Mouse (Mus musculus): Measurements from ENCODE around the gene Tmem156. TPM values are rescaled to one million over a fixed set of nuclear protein-coding genes. Genes with fewer than 3 reads are reported as not detected.

Tmem156 gene
- polyA plus RNA-seq, 1 experiment from 2014 or later = not detected

DNA sequence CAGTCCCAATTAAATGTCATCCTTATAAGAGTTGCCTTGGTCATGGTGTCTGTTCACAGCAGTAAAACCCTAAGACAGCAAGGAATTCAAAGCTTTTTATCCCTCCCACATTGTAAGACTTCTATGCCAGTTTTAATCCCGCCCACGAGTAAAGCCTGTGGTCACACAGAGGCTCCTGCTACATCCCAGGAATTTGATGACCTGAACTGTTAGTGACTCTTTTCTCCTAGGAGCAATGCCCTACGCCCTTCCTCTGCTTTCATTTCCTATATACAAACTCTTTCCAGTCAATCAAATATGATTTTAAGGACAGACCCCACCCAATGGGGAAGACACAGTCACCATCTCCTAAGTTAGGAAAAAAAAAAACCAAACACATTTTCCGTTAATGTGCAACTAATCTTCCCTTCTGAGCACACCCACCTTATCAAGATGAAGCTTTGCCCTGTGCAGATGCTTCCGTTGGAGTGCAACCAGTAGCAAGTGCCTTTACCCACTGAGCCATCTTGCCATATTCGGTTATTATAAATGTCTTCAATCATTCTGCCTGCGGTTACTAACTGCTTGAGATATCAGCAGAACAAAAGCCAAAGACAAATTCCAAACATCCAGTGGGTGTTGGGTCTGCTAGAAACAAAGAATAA lies 3.1 kb upstream of the Tmem156 start:
- Histone ChIP-seq H3K4me2 (replicated peaks) (no peak overlapping the region), H3K36me3 (no peaks in the 10 kb centered on the region), H3K27me3 (peaks cover 3% of the 10 kb centered on the region; the same call in 1 of the 2 replicates), H3K27ac (no peak overlapping the region), H3K4me3 (no peak overlapping the region), H3K4me1 (peaks cover 3% of the 10 kb centered on the region; the same call in 1 of the 2 replicates), H3K9me3 (replicated peaks) (no peaks in the 10 kb centered on the region), H3K9ac (no peak overlapping the region)
- 88% methylated on average over 7 of the region's 7 CpGs for WGBS
- ATAC-seq (ENCODE audit: low FRiP score) = no peak

DNA sequence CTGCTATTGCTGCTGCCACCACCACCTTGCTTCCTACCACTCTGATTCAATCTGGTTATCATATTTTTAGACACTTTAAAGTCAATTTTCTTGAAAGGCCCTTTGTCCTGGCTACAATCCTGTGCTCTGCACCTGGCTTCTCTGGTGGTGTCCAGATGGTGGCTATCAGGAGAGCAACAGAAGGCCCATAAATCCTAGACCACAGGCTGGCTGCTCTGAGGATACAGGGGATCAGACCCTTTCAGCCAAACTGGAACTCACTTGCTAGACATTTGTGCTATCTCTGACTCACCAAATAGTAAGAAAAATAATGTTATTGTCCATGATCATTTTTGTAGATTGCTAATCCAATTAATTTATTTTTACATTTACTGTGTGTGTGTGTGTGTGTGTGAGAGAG lies 1.8 kb upstream of the Tmem156 start:
- no peaks in the 10 kb centered on the region for H3K36me3 ChIP-seq
- no peak for ATAC-seq (ENCODE audit: low FRiP score)
- H3K9me3 ChIP-seq (replicated peaks) = no peaks in the 10 kb centered on the region
- no peak overlapping the region for H3K4me2 ChIP-seq (replicated peaks)
- H3K9ac ChIP-seq = no peak overlapping the region
- no peak overlapping the region for H3K4me3 ChIP-seq
- peaks cover 3% of the 10 kb centered on the region; the same call in 1 of the 2 replicates for H3K27me3 ChIP-seq
- H3K4me1 ChIP-seq = peaks cover 3% of the 10 kb centered on the region; the same call in 1 of the 2 replicates
- no peak overlapping the region for H3K27ac ChIP-seq

GRCm38 (mm10) chr5:65091184-65091858 lies 611 bp downstream of the Tmem156 start:
- H3K36me3 ChIP-seq = no peaks in the 10 kb centered on the region
- H3K4me2 ChIP-seq (replicated peaks) = no peak overlapping the region
- H3K4me3 ChIP-seq = no peak overlapping the region
- WGBS = 74% methylated on average over 11 of the region's 11 CpGs
- no peaks in the 10 kb centered on the region for H3K9me3 ChIP-seq (replicated peaks)
- no peak overlapping the region for H3K9ac ChIP-seq
- H3K27ac ChIP-seq = no peak overlapping the region
- peaks cover 3% of the 10 kb centered on the region; the same call in 1 of the 2 replicates for H3K27me3 ChIP-seq
- H3K4me1 ChIP-seq = peaks cover 3% of the 10 kb centered on the region; the same call in 1 of the 2 replicates
- ATAC-seq (ENCODE audit: low FRiP score) = no peak

DNA sequence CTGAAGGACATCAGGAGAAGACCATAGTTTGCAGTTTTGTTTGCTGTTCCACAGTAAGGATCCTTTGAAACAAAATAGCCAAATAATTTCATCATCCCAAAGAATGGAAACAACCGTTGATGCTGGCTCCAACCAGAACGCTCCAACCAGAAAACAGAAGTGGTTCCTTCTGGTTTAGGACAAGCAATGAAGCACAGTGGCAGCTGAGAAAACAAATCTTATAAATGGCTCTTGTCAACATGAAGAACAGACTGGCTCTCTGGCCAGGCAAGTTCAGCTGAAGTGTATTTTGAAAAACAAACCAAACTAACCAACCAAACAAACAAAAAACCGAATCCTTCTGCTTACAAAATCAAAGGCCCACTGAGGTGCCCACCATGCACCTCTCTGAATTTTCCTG lies 2.2 kb downstream of the Tmem156 start:
- no peak overlapping the region for H3K4me3 ChIP-seq
- ATAC-seq (ENCODE audit: low FRiP score) = no peak
- no peak overlapping the region for H3K4me2 ChIP-seq (replicated peaks)
- no peaks in the 10 kb centered on the region for H3K36me3 ChIP-seq
- H3K4me1 ChIP-seq = peaks cover 3% of the 10 kb centered on the region; the same call in 1 of the 2 replicates
- WGBS = 67% methylated on average over 3 of the region's 3 CpGs
- no peaks in the 10 kb centered on the region for H3K9me3 ChIP-seq (replicated peaks)
- H3K27me3 ChIP-seq = peaks cover 3% of the 10 kb centered on the region; the same call in 1 of the 2 replicates
- no peak overlapping the region for H3K27ac ChIP-seq
- H3K9ac ChIP-seq = no peak overlapping the region

DNA sequence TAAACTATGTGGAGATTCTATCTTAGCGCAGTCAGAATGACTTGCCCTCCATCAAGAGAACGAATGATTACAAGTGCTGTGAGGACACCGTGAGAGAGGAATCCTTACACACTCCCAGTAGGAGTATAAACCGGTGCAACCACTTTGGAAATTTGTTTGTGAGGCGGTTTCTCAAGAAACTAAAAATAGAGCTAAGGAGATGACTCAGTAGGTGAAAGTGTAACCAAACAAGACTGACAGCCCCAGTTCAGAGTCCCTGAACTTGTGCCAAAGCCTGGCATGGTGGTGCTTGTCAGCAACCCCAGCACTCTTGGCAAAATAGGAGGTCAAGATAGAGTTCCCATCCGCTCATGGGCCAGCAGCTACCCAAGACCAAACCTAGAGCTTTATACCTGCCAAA lies 5.4 kb downstream of the Tmem156 start:
- WGBS = 88% methylated on average over 6 of the region's 6 CpGs
- Histone ChIP-seq H3K9me3 (replicated peaks) (no peaks in the 10 kb centered on the region), H3K4me2 (replicated peaks) (no peak overlapping the region), H3K27ac (no peak overlapping the region), H3K4me3 (no peak overlapping the region), H3K27me3 (no peaks in the 10 kb centered on the region), H3K36me3 (no peaks in the 10 kb centered on the region), H3K9ac (no peak overlapping the region), H3K4me1 (no peaks in the 10 kb centered on the region)
- ATAC-seq (ENCODE audit: low FRiP score) = no peak

- WGBS = 82% methylated on average over 4 of the region's 4 CpGs
- H3K4me3 ChIP-seq = no peak overlapping the region
- no peak for ATAC-seq (ENCODE audit: low FRiP score)
- H3K27ac ChIP-seq = no peak overlapping the region
- no peaks in the 10 kb centered on the region for H3K27me3 ChIP-seq
- no peak overlapping the region for H3K9ac ChIP-seq
- no peaks in the 10 kb centered on the region for H3K4me1 ChIP-seq
- H3K4me2 ChIP-seq (replicated peaks) = no peak overlapping the region
- no peaks in the 10 kb centered on the region for H3K9me3 ChIP-seq (replicated peaks)
- H3K36me3 ChIP-seq = no peaks in the 10 kb centered on the region
Measured at GRCm38 (mm10) chr5:65081836-65082235, 10.1 kb downstream of the Tmem156 start.

DNA sequence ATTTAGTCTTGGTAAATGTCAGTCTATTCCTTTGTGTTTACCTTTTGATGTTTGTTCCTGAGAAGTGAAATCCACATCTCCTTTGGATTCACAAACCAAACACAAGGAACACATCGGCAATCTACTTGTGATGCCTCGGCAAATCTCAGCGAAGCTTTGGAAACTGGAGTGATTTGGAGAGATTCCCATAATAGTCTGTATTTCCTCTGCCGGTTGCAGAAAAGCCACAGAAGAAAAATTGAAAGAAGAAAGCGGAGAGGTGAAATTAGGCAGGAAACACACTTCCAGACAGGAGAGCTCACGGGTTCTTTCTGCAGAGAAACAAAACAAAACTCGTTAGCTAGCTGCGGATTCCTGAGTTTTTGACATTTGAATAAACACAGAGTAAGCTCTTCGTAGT lies 12.1 kb downstream of the Tmem156 start:
- Histone ChIP-seq H3K4me2 (replicated peaks) (no peak overlapping the region), H3K9ac (no peak overlapping the region), H3K36me3 (no peaks in the 10 kb centered on the region), H3K27me3 (no peaks in the 10 kb centered on the region), H3K4me3 (no peak overlapping the region), H3K4me1 (no peaks in the 10 kb centered on the region), H3K9me3 (replicated peaks) (no peaks in the 10 kb centered on the region), H3K27ac (no peak overlapping the region)
- ATAC-seq (ENCODE audit: low FRiP score) = no peak
- 77% methylated on average over 9 of the region's 9 CpGs for WGBS

- Histone ChIP-seq H3K27me3 (no peaks in the 10 kb centered on the region), H3K27ac (no peak overlapping the region), H3K4me1 (no peaks in the 10 kb centered on the region), H3K36me3 (no peaks in the 10 kb centered on the region), H3K9me3 (replicated peaks) (no peaks in the 10 kb centered on the region), H3K4me3 (no peak overlapping the region), H3K9ac (no peak overlapping the region), H3K4me2 (replicated peaks) (no peak overlapping the region)
- 89% methylated on average over 4 of the region's 4 CpGs for WGBS
- ATAC-seq (ENCODE audit: low FRiP score) = no peak
Measured at GRCm38 (mm10) chr5:65078081-65078480, 13.9 kb downstream of the Tmem156 start.

- no peak for ATAC-seq (ENCODE audit: low FRiP score)
- no peak overlapping the region for H3K4me2 ChIP-seq (replicated peaks)
- no peaks in the 10 kb centered on the region for H3K4me1 ChIP-seq
- H3K9me3 ChIP-seq (replicated peaks) = no peaks in the 10 kb centered on the region
- H3K27ac ChIP-seq = no peak overlapping the region
- H3K36me3 ChIP-seq = no peaks in the 10 kb centered on the region
- whole genome bisulfite sequencing = 60% methylated on average over 3 of the region's 3 CpGs
- H3K4me3 ChIP-seq = no peak overlapping the region
- H3K27me3 ChIP-seq = no peaks in the 10 kb centered on the region
- no peak overlapping the region for H3K9ac ChIP-seq
Measured at GRCm38 (mm10) chr5:65076748-65077147, 15.2 kb downstream of the Tmem156 start.

GRCm38 (mm10) chr5:65076087-65076486 lies 15.8 kb downstream of the Tmem156 start:
- no peaks in the 10 kb centered on the region for H3K27me3 ChIP-seq
- H3K36me3 ChIP-seq = no peaks in the 10 kb centered on the region
- no peak overlapping the region for H3K27ac ChIP-seq
- H3K9ac ChIP-seq = no peak overlapping the region
- H3K9me3 ChIP-seq (replicated peaks) = no peaks in the 10 kb centered on the region
- ATAC-seq (ENCODE audit: low FRiP score) = no peak
- H3K4me3 ChIP-seq = no peak overlapping the region
- H3K4me1 ChIP-seq = no peaks in the 10 kb centered on the region
- WGBS = 87% methylated on average over 2 of the region's 2 CpGs
- H3K4me2 ChIP-seq (replicated peaks) = no peak overlapping the region

DNA sequence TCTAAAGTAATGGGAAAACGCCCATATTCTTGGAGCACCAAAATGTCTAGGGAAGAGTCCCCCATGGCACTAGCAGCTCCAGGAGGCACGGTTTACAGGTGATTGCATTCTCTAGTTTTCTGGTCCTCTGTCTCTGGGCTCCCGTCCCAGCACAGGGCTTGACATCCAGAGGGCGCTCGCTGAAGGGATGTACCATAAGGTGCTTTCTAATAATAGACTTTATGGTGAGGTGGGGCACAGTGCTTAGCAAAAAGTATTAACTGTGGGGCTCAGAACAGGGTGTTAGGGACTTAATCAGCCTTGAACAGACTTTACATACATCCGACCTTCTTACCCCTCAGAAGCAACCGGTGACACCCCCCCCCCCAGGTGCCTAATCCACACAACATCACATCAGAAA lies 17.2 kb downstream of the Tmem156 start:
- Histone ChIP-seq H3K27ac (no peak overlapping the region), H3K4me1 (no peaks in the 10 kb centered on the region; the same call in 1 of the 2 replicates), H3K36me3 (no peaks in the 10 kb centered on the region), H3K9ac (no peak overlapping the region), H3K4me3 (no peak overlapping the region), H3K9me3 (replicated peaks) (no peaks in the 10 kb centered on the region), H3K4me2 (replicated peaks) (no peak overlapping the region), H3K27me3 (no peaks in the 10 kb centered on the region)
- whole genome bisulfite sequencing = 62% methylated on average over 7 of the region's 7 CpGs
- ATAC-seq (ENCODE audit: low FRiP score) = no peak

DNA sequence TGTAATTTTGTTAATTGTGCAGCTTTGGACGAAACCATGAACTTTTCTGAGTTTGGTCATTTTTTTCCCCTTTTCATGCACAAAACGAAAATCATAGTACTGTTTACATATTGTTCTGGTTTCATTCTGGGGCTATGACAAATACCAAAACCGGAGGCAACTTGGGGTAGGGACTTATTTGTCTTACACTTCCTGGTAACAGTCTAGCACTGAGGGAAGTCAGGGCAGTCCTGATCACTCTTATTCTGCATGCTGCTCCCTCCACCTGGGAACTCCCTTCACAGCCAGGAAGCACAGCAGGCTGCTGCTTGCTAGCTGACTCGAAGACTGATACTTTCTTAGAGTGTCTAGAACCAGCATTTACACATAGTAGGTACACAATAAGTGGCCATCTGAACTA lies 18.7 kb downstream of the Tmem156 start:
- Histone ChIP-seq H3K27ac (no peak overlapping the region), H3K36me3 (no peaks in the 10 kb centered on the region), H3K9me3 (replicated peaks) (no peaks in the 10 kb centered on the region), H3K4me3 (no peak overlapping the region), H3K27me3 (no peaks in the 10 kb centered on the region), H3K4me2 (replicated peaks) (no peak overlapping the region), H3K9ac (no peak overlapping the region), H3K4me1 (no peaks in the 10 kb centered on the region; the same call in 1 of the 2 replicates)
- ATAC-seq (ENCODE audit: low FRiP score) = no peak
- 75% methylated on average over 4 of the region's 4 CpGs for WGBS

DNA sequence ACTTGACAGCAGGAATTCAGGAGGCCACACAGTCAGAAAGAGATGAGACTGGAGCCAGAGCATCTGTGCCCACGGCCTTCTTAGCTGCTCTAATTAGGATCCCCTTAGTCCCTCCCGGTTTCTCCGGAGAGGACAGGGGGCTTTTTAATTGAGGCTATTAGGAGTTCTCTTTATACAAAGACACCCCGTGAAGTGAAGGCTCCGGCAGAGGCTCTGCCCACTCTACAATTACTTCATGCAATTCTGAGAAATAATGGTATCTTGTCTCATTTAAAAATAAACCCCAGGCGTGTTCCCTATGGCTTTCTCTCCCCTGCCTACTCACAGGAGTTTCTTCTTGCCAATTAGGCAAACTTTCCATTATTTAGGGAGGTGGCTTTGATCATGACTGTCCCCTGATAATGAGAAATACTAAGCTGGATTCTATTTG lies 20.2 kb downstream of the Tmem156 start:
- Histone ChIP-seq H3K4me1 (no peaks in the 10 kb centered on the region; the same call in 1 of the 2 replicates), H3K9me3 (replicated peaks) (no peaks in the 10 kb centered on the region), H3K4me3 (no peak overlapping the region), H3K4me2 (replicated peaks) (no peak overlapping the region), H3K9ac (no peak overlapping the region), H3K36me3 (no peaks in the 10 kb centered on the region), H3K27ac (peak overlapping the region; percentile 45; the same call in 1 of the 2 replicates), H3K27me3 (no peaks in the 10 kb centered on the region)
- peak; percentile 77; the same call in 1 of the 2 replicates for ATAC-seq (ENCODE audit: low FRiP score)
- WGBS = 24% methylated on average over 6 of the region's 6 CpGs

Measured in hindbrain, embryonic 12.5 days (tissue).